Mouse (Mus musculus): ENCODE data around the gene Slc25a21. TPM values are rescaled to one million over a fixed set of nuclear protein-coding genes. Genes with fewer than 3 reads are reported as not detected.

Gene Slc25a21
- total RNA-seq, 2 experiments from 2014 or later: 0.54 to 0.66 TPM

GRCm38 (mm10) chr12:56687640-56688481, 509.4 kb downstream of the Slc25a21 start:
- no peak for DNase-seq (ENCODE audit: low spot score in 2 of 2)
- intact Hi-C loops (cut with DNase I): loop anchor here (2.0 to 10.0 kb wide), 2 partner anchors 507 to 863 kb away; partner anchors contain the start of gene Slc25a21

DNA sequence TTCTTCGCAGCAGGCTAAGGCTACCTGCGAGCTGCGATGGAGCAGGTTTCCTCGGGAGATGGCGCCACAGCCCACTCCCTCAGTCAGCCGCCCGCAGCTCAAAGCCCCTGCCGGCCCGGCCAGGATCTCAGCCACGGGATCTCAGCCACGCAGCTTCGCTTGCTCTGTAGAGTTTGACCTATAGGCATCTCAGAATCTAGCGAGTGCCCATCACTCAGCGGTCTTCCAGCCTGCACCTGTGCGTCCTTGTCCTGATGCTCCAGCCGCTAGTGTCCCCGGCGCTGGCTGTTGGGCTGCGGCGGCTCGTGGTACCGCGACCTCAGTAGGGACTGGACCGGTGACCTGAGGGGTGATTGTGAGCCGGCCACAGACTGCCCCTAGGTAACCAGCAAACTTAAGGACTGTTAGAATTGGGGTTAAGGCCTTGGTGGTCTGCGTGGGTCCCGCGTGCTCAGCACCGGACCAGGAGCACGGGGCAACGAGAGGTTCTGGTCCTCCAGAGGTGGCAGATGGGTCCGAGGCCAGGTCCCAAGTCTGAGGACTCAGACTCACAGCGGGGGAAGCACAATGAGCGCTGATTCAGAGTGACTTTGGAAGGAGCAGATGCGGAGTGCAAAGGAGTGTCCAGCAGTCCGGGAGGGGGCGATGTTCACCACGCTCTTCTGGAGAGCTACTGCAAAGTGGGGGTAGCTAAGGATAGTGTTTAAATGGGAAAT, 516.0 kb downstream of the Slc25a21 start:
- intact Hi-C loops (cut with DNase I): loop anchor here (5.0 to 10.0 kb wide), 2 partner anchors 306 to 514 kb away; partner anchors contain the start of gene Slc25a21
- no peak for DNase-seq (ENCODE audit: low spot score in 2 of 2)

DNA sequence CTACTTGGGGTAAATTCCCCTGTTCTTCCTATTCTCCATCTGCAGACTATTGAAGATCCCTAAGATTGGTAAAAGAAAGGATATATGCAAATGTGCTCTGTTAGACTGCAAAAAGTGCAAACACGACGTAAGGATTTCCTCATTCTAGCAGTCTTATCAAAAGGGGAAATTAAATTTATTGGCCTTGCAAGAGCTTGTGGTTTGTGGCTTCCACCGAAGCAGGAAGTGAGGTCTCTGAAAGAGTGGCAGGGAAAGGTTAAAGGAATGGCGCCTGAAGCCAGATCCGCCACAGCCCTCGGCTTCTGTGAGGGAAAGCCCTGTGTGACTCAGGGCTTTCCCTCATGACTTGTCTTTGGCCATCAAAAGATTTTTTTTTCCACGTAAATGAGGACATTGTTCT, 519.7 kb downstream of the Slc25a21 start:
- intact Hi-C loops (cut with DNase I): no loop called here
- DNase-seq (ENCODE audit: low spot score in 2 of 2): no peak

GRCm38 (mm10) chr12:56674726-56675125, 522.5 kb downstream of the Slc25a21 start:
- no peak for DNase-seq (ENCODE audit: low spot score in 2 of 2)
- intact Hi-C loops (cut with DNase I): no loop called here

GRCm38 (mm10) chr12:56670795-56671194, 526.5 kb downstream of the Slc25a21 start:
- no peak for DNase-seq (ENCODE audit: low spot score in 2 of 2)
- intact Hi-C loops (cut with DNase I): no loop called here

- intact Hi-C loops (cut with DNase I): no loop called here
- DNase-seq (ENCODE audit: low spot score in 2 of 2): no peak
These were observed 527.7 kb downstream of the Slc25a21 start for GRCm38 (mm10) chr12:56669451-56670122.

Other genes starting within 250 kb of the Slc25a21 start
- 10 to 100 TPM; 12.9 to 14.6 TPM for gene Prps1l3, start 32.9 kb upstream of the Slc25a21 start, total RNA-seq (2021)
- 1 to 10 TPM; 4.8 to 7.3 TPM for gene Mipol1, start 33.0 kb upstream of the Slc25a21 start, total RNA-seq (2021)

Measured in left cerebral cortex, postnatal 36 days (tissue).